Mouse (Mus musculus) CH12.LX (cell line): ENCODE measurements at regions not wholly inside any gene's neighbourhood (a gene's known extent, or its start where the extent isn't known, plus 50 kb on each side); places are given as distances from the start of the nearest gene placed in this dataset.

Experiments used
- DNase-seq: peaks from one replicate; pipeline ENCODE4 v3.0.0-alpha.2; 2013; ENCODE audit errors: extremely low read depth
- H3K27ac ChIP-seq: 2 replicates; pipeline ENCODE4 v1.5.1; 2012; ENCODE audit warnings: low read depth, mild to moderate bottlenecking, control low read depth, moderate library complexity; ENCODE audit not compliant: insufficient read depth
- H3K27me3 ChIP-seq: replicated peaks from 2 replicates; pipeline ENCODE3; 2012; ENCODE audit warnings: inconsistent platforms
- H3K36me3 ChIP-seq, 2 experiments: replicated peaks in 1 of 2; 2 replicates each; pipeline versions ENCODE3 to v1.6.1; 2012; ENCODE audit warnings: inconsistent platforms in 1 of 2, low read length in 1 of 2, mild to moderate bottlenecking in 1 of 2, mixed read lengths in 1 of 2, moderate library complexity in 1 of 2; ENCODE audit not compliant: control insufficient read depth in 1 of 2, insufficient read depth in 1 of 2
- H3K4me1 ChIP-seq, 2 experiments: 2 replicates each; pipeline ENCODE4 v1.6.1; 2012; ENCODE audit warnings: inconsistent platforms in 1 of 2, moderate library complexity in 1 of 2; ENCODE audit not compliant: insufficient read depth in 2 of 2, control insufficient read depth in 1 of 2
- H3K4me2 ChIP-seq: 2 replicates; pipeline ENCODE4 v1.6.1; 2012; ENCODE audit warnings: low read depth, mild to moderate bottlenecking, control low read depth; ENCODE audit not compliant: poor library complexity, insufficient read depth, severe bottlenecking
- H3K4me3 ChIP-seq, 3 experiments: fragments of 150-350 bp in 1 of 3; sonication (generic) in 1 of 3; replicated peaks in 1 of 3; 2 replicates each; pipeline versions ENCODE3 to v1.5.1; 2011 to 2012; ENCODE audit warnings: low read depth in 2 of 3, low read length in 2 of 3, mild to moderate bottlenecking in 2 of 3, moderate library complexity in 2 of 3, control low read depth in 1 of 3, improper control_type of control experiment in 1 of 3, inconsistent platforms in 1 of 3, mixed read lengths in 1 of 3; ENCODE audit not compliant: poor library complexity in 1 of 3
- H3K79me2 ChIP-seq: replicated peaks from 2 replicates; pipeline ENCODE4 v1.6.1; 2012; ENCODE audit warnings: mild to moderate bottlenecking, moderate library complexity; ENCODE audit not compliant: control insufficient read depth, poor library complexity, insufficient read depth, severe bottlenecking; ENCODE audit errors: extremely low read depth
- H3K9ac ChIP-seq: 2 replicates; pipeline ENCODE4 v1.6.1; 2012; ENCODE audit warnings: low read depth, mild to moderate bottlenecking, control low read depth, moderate library complexity; ENCODE audit not compliant: insufficient read depth
- H3K9me3 ChIP-seq: replicated peaks from 2 replicates; pipeline ENCODE3; 2012; ENCODE audit warnings: low read length, inconsistent platforms, mixed read lengths
- BHLHE40 ChIP-seq: IDR thresholded peaks from 2 replicates; pipeline ENCODE4 v1.6.1; 2011; ENCODE audit warnings: mild to moderate bottlenecking, low read depth, low read length, improper control_type of control experiment
- CHD1 ChIP-seq: IDR thresholded peaks from 2 replicates; pipeline ENCODE4 v1.6.1; 2012; ENCODE audit warnings: low read depth, low read length, improper control_type of control experiment, inconsistent platforms
- CHD2 ChIP-seq: IDR thresholded peaks from 2 replicates; pipeline ENCODE4 v1.6.1; 2011; ENCODE audit warnings: low read length, improper control_type of control experiment
- CTCF ChIP-seq, 2 experiments: IDR thresholded peaks in 1 of 2; conservative IDR thresholded peaks in 1 of 2; 2 replicates each; pipeline ENCODE4 v1.5.1; 2011 to 2012; ENCODE audit warnings: low read depth in 2 of 2, low read length in 2 of 2, improper control_type of control experiment in 1 of 2, inconsistent platforms in 1 of 2, mild to moderate bottlenecking in 1 of 2, moderate library complexity in 1 of 2
- ELF1 ChIP-seq: IDR thresholded peaks from 2 replicates; pipeline ENCODE4 v1.6.1; 2014; ENCODE audit warnings: low read depth, mild to moderate bottlenecking, inconsistent platforms, low read length, improper control_type of control experiment
- EP300 ChIP-seq: IDR thresholded peaks from 2 replicates; pipeline ENCODE4 v1.6.1; 2011; ENCODE audit warnings: low read length, improper control_type of control experiment
- IRF4 ChIP-seq: IDR thresholded peaks from 2 replicates; pipeline ENCODE4 v1.6.1; 2014; ENCODE audit warnings: low read depth, mild to moderate bottlenecking, inconsistent platforms, low read length, improper control_type of control experiment
- KAT2A ChIP-seq: IDR thresholded peaks from 2 replicates; pipeline ENCODE4 v1.6.1; 2012; ENCODE audit warnings: low read length, improper control_type of control experiment, inconsistent platforms; ENCODE audit not compliant: insufficient replicate concordance
- MAFK ChIP-seq: IDR thresholded peaks from 2 replicates; pipeline ENCODE4 v1.6.1; 2011; ENCODE audit warnings: low read length, improper control_type of control experiment; ENCODE audit not compliant: insufficient replicate concordance
- MAX ChIP-seq: IDR thresholded peaks from 2 replicates; pipeline ENCODE4 v1.6.1; 2011; ENCODE audit warnings: low read length, improper control_type of control experiment
- MYC ChIP-seq: IDR thresholded peaks from 2 replicates; pipeline ENCODE4 v1.6.1; 2011; ENCODE audit warnings: low read depth, mild to moderate bottlenecking, improper control_type of control experiment, low read length
- NELFE ChIP-seq: IDR thresholded peaks from 2 replicates; pipeline ENCODE4 v1.6.1; 2011; ENCODE audit warnings: low read depth, low read length, improper control_type of control experiment
- PAX5 ChIP-seq: IDR thresholded peaks from 2 replicates; pipeline ENCODE4 v1.6.1; 2012; ENCODE audit warnings: low read length, inconsistent platforms, mixed read lengths
- POLR2A ChIP-seq: IDR thresholded peaks from 2 replicates; pipeline ENCODE4 v1.6.1; 2011; ENCODE audit warnings: low read depth, mild to moderate bottlenecking, improper control_type of control experiment, low read length
- RAD21 ChIP-seq: IDR thresholded peaks from 2 replicates; pipeline ENCODE4 v1.6.1; 2011; ENCODE audit warnings: low read depth, mild to moderate bottlenecking, low read length, improper control_type of control experiment, moderate library complexity
- SIN3A ChIP-seq: IDR thresholded peaks from 2 replicates; pipeline ENCODE4 v1.6.1; 2012; ENCODE audit warnings: low read length, improper control_type of control experiment, inconsistent platforms
- TCF12 ChIP-seq: IDR thresholded peaks from 2 replicates; pipeline ENCODE4 v1.6.1; 2014; ENCODE audit warnings: low read depth, mild to moderate bottlenecking, inconsistent platforms, low read length, improper control_type of control experiment
- USF2 ChIP-seq: conservative IDR thresholded peaks from 2 replicates; pipeline ENCODE4 v1.6.1; 2011; ENCODE audit warnings: low read depth, low read length, improper control_type of control experiment
- ZNF384 ChIP-seq: IDR thresholded peaks from 2 replicates; pipeline ENCODE4 v1.6.1; 2012; ENCODE audit warnings: low read depth, low read length, improper control_type of control experiment, inconsistent platforms
- dilution Hi-C: fragments of 300-500 bp; cut with MboI; formaldehyde crosslinking; loops from 2 replicates; pipeline ENCODE4 v1.14.3; 2020; ENCODE audit warnings: low sequenced_read_pairs; ENCODE audit not compliant: extremely low pct_unique_long_range_greater_than_20kb, extremely low pct_ligation_motif_present
- in situ Hi-C: fragments of 300-500 bp; cut with MboI; formaldehyde crosslinking; loops from 3 replicates; pipeline ENCODE4 v1.14.3; 2019; ENCODE audit warnings: low sequenced_read_pairs, low pct_ligation_motif_present, low pct_unique_long_range_greater_than_20kb, mixed read lengths

- H3K4me3 ChIP-seq, result no peak overlapping the region
- H3K4me2 ChIP-seq, result no peak overlapping the region
- no peaks in the 10 kb centered on the region for H3K27me3 ChIP-seq
- in situ Hi-C loops, result no loop called here
- no peaks in the 10 kb centered on the region for H3K36me3 ChIP-seq
- TF ChIP-seq NELFE, result no peak
- TF ChIP-seq MAFK, result no peak
- no peak for TF ChIP-seq BHLHE40
- TF ChIP-seq PAX5, result no peak
- TF ChIP-seq, all 38 proteins: peak for 0
- H3K4me1 ChIP-seq, result no peaks in the 10 kb centered on the region
- no peaks in the 10 kb centered on the region for H3K79me2 ChIP-seq
- dilution Hi-C loops, result no loop called here
- no peak overlapping the region for H3K27ac ChIP-seq
- H3K9ac ChIP-seq, result no peak overlapping the region
- H3K9me3 ChIP-seq, result no peaks in the 10 kb centered on the region
- no peak for DNase-seq
Measured at GRCm38 (mm10) chr13:90739797-90740196, 165.4 kb downstream of the Atp6ap1l start.

GRCm38 (mm10) chr13:90738513-90738912 is 166.6 kb downstream of the Atp6ap1l start:
- in situ Hi-C loops (no loop called here), dilution Hi-C loops (no loop called here)
- TF ChIP-seq POLR2A, result no peak
- TF ChIP-seq KAT2A, result no peak
- no peak for TF ChIP-seq TCF12
- TF ChIP-seq CHD2, result no peak
- TF ChIP-seq ZNF384, result no peak
- no peak for TF ChIP-seq RAD21
- no peak for TF ChIP-seq CHD1
- no peak for TF ChIP-seq IRF4
- TF ChIP-seq SIN3A, result no peak
- TF ChIP-seq MYC, result no peak
- no peak for TF ChIP-seq USF2
- TF ChIP-seq ELF1, result no peak
- no peak for TF ChIP-seq EP300
- TF ChIP-seq MAX, result no peak
- no peak for TF ChIP-seq CTCF (conservative IDR thresholded peaks at IDR 0.05 in 1 of 2, IDR thresholded peaks at IDR 0.05 in 1 of 2; ENCODE audit: low read depth in 2 of 2, low read length in 2 of 2)
- Histone ChIP-seq H3K27ac (no peak overlapping the region), H3K9me3 (no peaks in the 10 kb centered on the region), H3K36me3 (no peaks in the 10 kb centered on the region), H3K27me3 (no peaks in the 10 kb centered on the region), H3K9ac (no peak overlapping the region), H3K79me2 (no peaks in the 10 kb centered on the region), H3K4me1 (no peaks in the 10 kb centered on the region), H3K4me2 (no peak overlapping the region), H3K4me3 (no peak overlapping the region)
- DNase-seq, result no peak
